ENCODE assay signal across 18 mouse cellular contexts in the genomic region with DNA sequence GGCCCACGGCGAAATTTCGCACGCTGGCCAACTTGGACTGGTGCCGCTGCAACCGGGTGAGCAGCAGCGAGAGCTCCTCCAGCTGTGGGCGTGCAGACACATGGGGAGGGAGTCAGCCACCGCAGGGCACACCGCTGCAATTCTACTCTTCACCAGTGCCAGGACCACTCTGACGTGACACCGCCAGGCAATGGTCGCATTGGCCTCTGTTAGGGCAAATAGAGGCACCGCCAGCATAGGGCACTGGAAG.
DNase-seq lines count a peak whose midpoint lies in the region; ATAC-seq and TF ChIP-seq lines count a peak whose summit lies in the region.
"Had no signal": no experiment of that assay in that cellular context is flagged by ENCODE, and none has a peak within 500 bp of the region (broad histone marks: within the 10 kb centered on the region; RNA-seq: fewer than 3 reads in every experiment).

No protein-coding gene starts in this region.

- peak; percentile 31 for DNase-seq in adrenal gland, adult 2 months
- DNase-seq in adrenal gland, postnatal 10 days = no peak
- no peak for DNase-seq in kidney, postnatal 10 days
- DNase-seq in fat pad, adult 2 months (ENCODE audit: extremely low read depth, low read depth, low spot score) = peak; percentile 16
- DNase-seq in lung, postnatal 10 days = peak; percentile 61
- DNase-seq in neural tube, embryonic 10.5 days (ENCODE audit: extremely low spot score, low spot score) = no peak
- DNase-seq in layer of hippocampus, adult 2 months (ENCODE audit: low spot score in 2 of 2) = no peak
- DNase-seq: cerebellum, adult 11-12 months; gastrocnemius, postnatal 36 days; liver, postnatal 0 days; thymus, postnatal 36 days had no signal

- no peaks in the 10 kb centered on the region for H3K27me3 ChIP-seq in kidney, embryonic 14.5 days (ENCODE audit: control insufficient read depth, insufficient read depth, low read length)
- H3K27me3 ChIP-seq: heart, embryonic 15.5 days; hindbrain, embryonic 12.5 days; neural tube, embryonic 15.5 days had no signal

- no peaks in the 10 kb centered on the region for H3K4me1 ChIP-seq in kidney, embryonic 14.5 days (ENCODE audit: control insufficient read depth, insufficient read depth, low read length)
- H3K4me1 ChIP-seq: hindbrain, embryonic 12.5 days had no signal

- H3K27ac ChIP-seq in kidney, embryonic 14.5 days (ENCODE audit: low read depth, low read length) = no peak overlapping the region
- H3K27ac ChIP-seq in layer of hippocampus, adult 2 months = no peak overlapping the region
- H3K27ac ChIP-seq: heart, embryonic 15.5 days; hindbrain, embryonic 12.5 days; neural tube, embryonic 15.5 days had no signal

- H3K9ac ChIP-seq in kidney, embryonic 14.5 days (ENCODE audit: low read depth, low read length) = no peak overlapping the region
- H3K9ac ChIP-seq: heart, embryonic 15.5 days; hindbrain, embryonic 12.5 days; liver, postnatal 0 days; neural tube, embryonic 15.5 days had no signal

- no peak overlapping the region for H3K4me2 ChIP-seq in kidney, embryonic 14.5 days (replicated peaks; ENCODE audit: low read depth, low read length)
- H3K4me2 ChIP-seq: heart, embryonic 15.5 days; hindbrain, embryonic 12.5 days; midbrain, embryonic 11.5 days; neural tube, embryonic 15.5 days had no signal

- WGBS in kidney, embryonic 14.5 days = 82% methylated on average over 14 of the region's 14 CpGs

- no peak overlapping the region for H3K4me3 ChIP-seq in kidney, embryonic 14.5 days (ENCODE audit: low read length)
- H3K4me3 ChIP-seq in layer of hippocampus, adult 2 months = no peak overlapping the region
- H3K4me3 ChIP-seq: erythroblast, embryonic 14.5 days; heart, embryonic 15.5 days; hindbrain, embryonic 12.5 days; neural tube, embryonic 15.5 days had no signal

- ATAC-seq in kidney, embryonic 14.5 days (ENCODE audit: low FRiP score, low TSS enrichment) = 0 out of 2 replicates have a peak, but pooled peaks have one; percentile 40
- ATAC-seq: intestine, embryonic 16.5 days; liver, postnatal 0 days had no signal

- no peak for TF ChIP-seq CTCF in layer of hippocampus, adult 2 months (conservative IDR thresholded peaks at IDR 0.05)

- H3K36me3 ChIP-seq in kidney, embryonic 14.5 days (ENCODE audit: control insufficient read depth, insufficient read depth, low read length) = no peaks in the 10 kb centered on the region; the same call in 1 of the 2 replicates
- H3K36me3 ChIP-seq: neural tube, embryonic 15.5 days had no signal

- no peaks in the 10 kb centered on the region for H3K9me3 ChIP-seq in kidney, embryonic 14.5 days (ENCODE audit: control insufficient read depth, low read length)
- H3K9me3 ChIP-seq: heart, embryonic 15.5 days; hindbrain, embryonic 12.5 days; neural tube, embryonic 15.5 days had no signal

Comparison
In these comparisons a context has a peak if more than half of its experiments do, and no peak if none do; other contexts are left out.
1. DNase-seq: peak in adrenal gland, adult 2 months (single experiment), fat pad, adult 2 months (single experiment) and lung, postnatal 10 days (single experiment); none in adrenal gland, postnatal 10 days (single experiment), kidney, postnatal 10 days (single experiment), neural tube, embryonic 10.5 days (single experiment) and layer of hippocampus, adult 2 months (0 of 2).